Mouse (Mus musculus) lung, embryonic 16.5 days (tissue): Measurements from ENCODE around the gene Gm6020. TPM values are rescaled to one million over a fixed set of nuclear protein-coding genes. Genes with fewer than 3 reads are reported as not detected.
"Not testable (repeated sequence)": the region's sequence is repeated elsewhere in the genome, so short reads cannot be mapped to it uniquely, and the experiment has no call there.

Source experiments
- ATAC-seq: fragments of 200-750 bp; cut with Nextera tagmentation; 2 replicates; pipeline ENCODE4 v1.8.0; 2017; ENCODE audit warnings: low read depth, mild to moderate bottlenecking, moderate library complexity
- H3K27ac ChIP-seq: fragments of 300-500 bp; sonication (generic); 2 replicates; pipeline ENCODE4 v1.5.1; 2014; ENCODE audit warnings: mild to moderate bottlenecking, control low read depth, low read length
- H3K27me3 ChIP-seq: fragments of 300-500 bp; sonication (generic); 2 replicates; pipeline ENCODE4 v1.6.1; 2014; ENCODE audit warnings: low read depth, low read length, mixed read lengths; ENCODE audit not compliant: control insufficient read depth, insufficient read depth
- H3K36me3 ChIP-seq: fragments of 300-500 bp; sonication (generic); 2 replicates; pipeline ENCODE4 v1.6.1; 2014; ENCODE audit warnings: low read length; ENCODE audit not compliant: control insufficient read depth, insufficient read depth
- H3K4me1 ChIP-seq: fragments of 300-500 bp; sonication (generic); replicated peaks from 2 replicates; pipeline ENCODE4 v1.6.1; 2014; ENCODE audit warnings: low read length, mixed read lengths; ENCODE audit not compliant: control insufficient read depth, insufficient read depth
- H3K4me2 ChIP-seq: fragments of 300-500 bp; sonication (generic); 2 replicates; pipeline ENCODE4 v1.6.1; 2014; ENCODE audit warnings: low read depth, low read length, control low read depth
- H3K4me3 ChIP-seq: fragments of 300-500 bp; sonication (generic); 2 replicates; pipeline ENCODE4 v1.5.1; 2014; ENCODE audit warnings: mild to moderate bottlenecking, low read length, control low read depth
- H3K9ac ChIP-seq: fragments of 300-500 bp; sonication (generic); 2 replicates; pipeline ENCODE4 v1.6.1; 2014; ENCODE audit warnings: low read length, control low read depth
- H3K9me3 ChIP-seq: fragments of 300-500 bp; sonication (generic); 2 replicates; pipeline ENCODE4 v1.6.1; 2016; ENCODE audit warnings: low read length; ENCODE audit not compliant: control insufficient read depth
- WGBS: fragments of 180-500 bp; shearing (Covaris S2); extraction: QIAGEN DNeasy Blood & Tissue Kit; methylation state at CpG from one replicate; pipeline ENCODE4 v1.1.7; 2014; 5-methylcytosine and 5-hydroxymethylcytosine counted together
- polyA plus RNA-seq: library from polyadenylated mRNA; unstranded; fragments of >200 nt; fragmentation: Nextera tagmentation; extraction: Ambion mirVana; gene quantifications from 2 replicates; pipeline ENCODE4 v1.2.1, GENCODE M21; 2015

Gene Gm6020
- polyA plus RNA-seq = not detected in 2 replicates

DNA sequence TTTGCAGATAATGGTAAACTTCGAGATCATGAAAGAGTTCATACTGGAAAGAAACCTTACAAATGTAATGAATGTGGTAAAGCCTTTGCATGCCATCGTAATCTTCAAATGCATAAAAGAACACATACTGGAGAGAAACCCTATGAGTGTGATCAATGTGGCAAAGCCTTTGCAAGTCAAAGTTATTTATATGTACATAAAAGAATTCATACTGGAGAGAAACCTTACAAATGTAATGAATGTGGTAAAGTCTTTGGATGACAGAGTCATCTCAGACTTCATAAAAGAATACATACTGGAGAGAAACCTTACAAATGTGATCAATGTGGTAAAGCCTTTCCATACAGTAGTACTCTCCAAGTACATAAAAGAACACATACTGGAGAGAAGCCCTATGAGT lies at the start of gene Gm6020:
Gene Gm6020 (plus strand): TSS at position 301 of the 400 bp plus-strand sequence.
- not testable (repeated sequence) for H3K9me3 ChIP-seq, H3K36me3 ChIP-seq, H3K27me3 ChIP-seq, H3K4me3 ChIP-seq, ATAC-seq, H3K27ac ChIP-seq, H3K4me2 ChIP-seq, H3K9ac ChIP-seq, H3K4me1 ChIP-seq
- 75% methylated on average over 2 of the region's 2 CpGs for WGBS

DNA sequence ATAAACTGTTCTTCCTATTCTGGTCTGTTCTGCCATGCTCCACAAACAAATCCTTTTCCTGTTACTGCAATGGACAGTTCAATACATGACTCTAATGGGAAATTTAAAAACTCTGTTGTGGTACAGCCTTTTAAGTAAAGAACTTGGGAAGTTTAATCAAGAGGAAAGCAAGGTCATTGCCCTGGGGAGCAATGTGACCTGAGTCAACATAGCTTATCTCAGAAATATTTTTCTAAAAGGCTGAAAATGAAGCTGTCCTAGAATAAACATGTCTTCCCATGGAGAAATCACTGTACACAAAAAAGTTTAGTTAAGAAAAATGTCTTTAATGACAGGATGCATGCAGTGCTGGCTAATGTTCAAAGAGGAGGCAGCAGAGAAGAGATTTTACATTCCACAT lies 45.0 kb upstream of the Gm6020 start:
- ATAC-seq = no peak
- H3K4me2 ChIP-seq = no peak overlapping the region
- no peak overlapping the region for H3K27ac ChIP-seq
- H3K27me3 ChIP-seq = no peaks in the 10 kb centered on the region
- peaks cover 3% of the 10 kb centered on the region for H3K36me3 ChIP-seq
- no peaks in the 10 kb centered on the region for H3K9me3 ChIP-seq
- H3K9ac ChIP-seq = no peak overlapping the region
- no peak overlapping the region for H3K4me3 ChIP-seq
- peaks cover 6% of the 10 kb centered on the region for H3K4me1 ChIP-seq

DNA sequence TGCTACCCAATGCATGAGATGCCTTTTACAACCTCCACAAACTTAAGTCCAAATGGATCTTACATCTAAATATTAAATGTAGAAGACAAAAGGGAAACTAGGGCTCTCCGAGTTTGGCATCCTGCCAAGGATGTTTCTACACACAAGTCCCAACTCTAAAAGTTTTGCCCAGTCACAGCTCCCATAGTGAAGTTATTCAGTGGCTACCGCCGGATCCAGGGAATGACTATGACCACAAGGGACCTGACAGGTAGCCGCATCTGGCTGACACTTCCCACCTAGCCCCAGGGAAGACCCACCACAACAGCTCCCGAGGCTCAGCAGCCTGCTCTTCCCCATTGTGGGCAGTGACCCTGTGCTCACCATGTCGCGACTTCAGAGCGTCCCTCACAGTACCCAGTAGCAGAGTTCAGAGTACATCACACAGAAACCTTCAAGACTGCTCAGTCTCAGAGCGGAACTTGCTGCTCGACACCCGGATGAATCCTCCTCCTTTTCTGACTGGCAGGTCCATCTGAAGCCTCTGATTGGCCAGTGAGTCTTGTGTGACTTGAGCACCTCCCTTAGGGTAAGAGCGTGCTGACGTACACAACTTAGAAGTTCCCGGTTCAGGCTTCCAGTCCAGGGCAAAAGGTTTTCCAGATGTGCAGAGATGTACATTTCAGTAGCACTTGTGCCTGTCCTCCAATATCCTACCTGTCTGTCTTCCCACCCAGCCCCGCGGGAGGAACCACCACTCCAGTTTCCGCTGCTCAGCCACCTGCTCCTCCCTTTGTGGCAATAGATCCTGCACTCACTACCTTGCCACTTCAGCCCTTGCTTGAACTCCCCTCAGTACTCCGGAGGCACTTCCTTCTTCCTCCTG lies 43.1 kb upstream of the Gm6020 start, which contains the start of gene Zfp950:
Gene Zfp950 (minus strand): TSS at position 499 of the 865 bp plus-strand sequence.
- peak within 1 kb of the TSS; percentile 95 for H3K9ac ChIP-seq
- H3K4me1 ChIP-seq = peaks cover 6% of the 10 kb centered on the region
- H3K27me3 ChIP-seq = no peaks in the 10 kb centered on the region
- H3K36me3 ChIP-seq = no peaks in the 10 kb centered on the region; the same call in 1 of the 2 replicates
- peak within 1 kb of the TSS; percentile 65; the same call in 1 of the 2 replicates for H3K27ac ChIP-seq
- peak within 1 kb of the TSS; percentile 97 for H3K4me3 ChIP-seq
- ATAC-seq = peak; percentile 99
- peak within 1 kb of the TSS; percentile 80 for H3K4me2 ChIP-seq
- no peaks in the 10 kb centered on the region for H3K9me3 ChIP-seq
- under 1% methylated on average over 18 of the region's 18 CpGs for WGBS

DNA sequence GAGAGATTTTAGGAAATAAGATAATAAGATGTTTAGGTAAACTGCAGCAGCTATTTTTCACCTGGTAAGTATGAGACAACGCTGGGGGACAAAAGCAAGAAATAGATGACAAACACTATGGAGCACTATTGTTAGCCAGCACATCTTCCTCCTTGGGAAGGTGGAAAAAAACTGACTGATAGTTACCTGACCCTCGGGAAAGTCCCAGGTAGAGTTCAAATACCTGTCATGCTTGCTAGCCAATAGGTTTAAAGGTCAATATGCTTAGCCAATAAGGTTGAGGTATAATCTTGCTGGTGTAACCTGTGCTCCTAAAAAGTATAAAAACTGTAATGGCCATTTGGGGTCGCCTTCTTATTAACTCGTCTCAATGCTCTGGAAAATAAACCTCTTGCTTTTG lies 42.4 kb upstream of the Gm6020 start:
- Histone ChIP-seq H3K27me3 (no peaks in the 10 kb centered on the region), H3K27ac (no peak overlapping the region), H3K9ac (peak overlapping the region; percentile 95), H3K4me3 (peak overlapping the region; percentile 97), H3K4me2 (peak overlapping the region; percentile 80), H3K36me3 (no peaks in the 10 kb centered on the region), H3K4me1 (peaks cover 6% of the 10 kb centered on the region), H3K9me3 (no peaks in the 10 kb centered on the region)
- no peak for ATAC-seq
- 18% methylated on average over 4 of the region's 4 CpGs for WGBS

DNA sequence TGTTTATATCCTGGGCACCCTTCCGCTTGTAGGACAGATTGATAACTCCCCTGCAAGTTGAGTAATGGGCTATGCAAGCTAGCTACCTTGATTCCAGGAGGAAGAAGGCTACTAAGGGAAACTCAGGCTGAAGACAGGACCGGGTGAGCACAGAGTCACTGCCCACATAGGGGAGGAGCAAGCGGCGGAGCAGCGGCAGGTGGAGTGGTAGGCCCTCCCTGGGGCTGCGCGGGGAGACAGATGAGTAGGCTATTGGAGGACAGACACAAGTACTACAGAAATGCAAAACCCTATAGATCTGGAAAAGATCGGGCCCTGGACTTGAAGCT lies 32.4 kb upstream of the Gm6020 start:
- H3K4me2 ChIP-seq = peak overlapping the region; percentile 75
- no peaks in the 10 kb centered on the region for H3K9me3 ChIP-seq
- no peak overlapping the region for H3K27ac ChIP-seq
- peak overlapping the region; percentile 55 for H3K4me3 ChIP-seq
- WGBS = 4% methylated on average over 8 of the region's 8 CpGs
- H3K36me3 ChIP-seq = no peaks in the 10 kb centered on the region
- ATAC-seq = peak; percentile 89
- peak overlapping the region; percentile 63 for H3K9ac ChIP-seq
- H3K4me1 ChIP-seq = no peaks in the 10 kb centered on the region
- no peaks in the 10 kb centered on the region for H3K27me3 ChIP-seq

DNA sequence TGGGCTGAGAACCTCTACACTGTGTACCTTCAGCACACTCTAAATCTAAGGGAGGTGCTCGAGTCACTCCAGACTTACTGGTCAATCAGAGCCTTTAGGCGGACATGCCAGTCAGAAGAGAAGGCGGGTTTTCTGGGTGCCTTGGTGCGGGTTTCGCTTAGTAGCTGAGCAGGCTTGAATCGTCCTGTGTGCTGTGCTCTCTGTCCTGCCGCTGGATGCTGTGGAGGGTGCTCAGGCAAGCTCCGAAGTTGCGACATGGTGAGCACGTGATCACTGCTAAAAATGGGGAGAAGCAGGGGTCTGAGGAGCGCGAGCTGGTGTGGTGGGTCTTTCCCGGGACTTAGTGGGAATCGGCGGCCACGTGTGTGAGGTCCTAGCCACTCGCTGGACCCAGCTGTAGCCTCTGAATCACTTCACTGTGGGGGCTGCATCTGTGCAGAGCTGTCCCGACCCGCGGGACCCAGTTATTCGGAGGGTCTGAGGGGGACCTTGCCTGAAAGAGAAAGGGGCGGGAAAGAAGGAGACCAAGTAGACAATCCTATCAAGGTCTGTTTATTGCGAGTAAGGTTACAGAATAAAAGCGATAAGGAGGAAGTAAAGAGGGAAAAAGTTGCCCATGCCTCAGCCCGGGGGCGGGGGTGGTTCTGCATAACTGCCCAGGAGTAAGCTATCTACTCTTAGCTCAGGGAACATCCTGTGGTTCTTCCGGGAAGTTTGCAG lies 31.8 kb upstream of the Gm6020 start:
- peak; percentile 87 for ATAC-seq
- H3K9me3 ChIP-seq = no peaks in the 10 kb centered on the region
- no peaks in the 10 kb centered on the region for H3K36me3 ChIP-seq
- whole genome bisulfite sequencing = 3% methylated on average over 27 of the region's 27 CpGs
- H3K4me3 ChIP-seq = peak overlapping the region; percentile 55
- no peaks in the 10 kb centered on the region for H3K4me1 ChIP-seq
- no peaks in the 10 kb centered on the region for H3K27me3 ChIP-seq
- H3K27ac ChIP-seq = no peak overlapping the region
- H3K9ac ChIP-seq = peak overlapping the region; percentile 63
- H3K4me2 ChIP-seq = peak overlapping the region; percentile 75

DNA sequence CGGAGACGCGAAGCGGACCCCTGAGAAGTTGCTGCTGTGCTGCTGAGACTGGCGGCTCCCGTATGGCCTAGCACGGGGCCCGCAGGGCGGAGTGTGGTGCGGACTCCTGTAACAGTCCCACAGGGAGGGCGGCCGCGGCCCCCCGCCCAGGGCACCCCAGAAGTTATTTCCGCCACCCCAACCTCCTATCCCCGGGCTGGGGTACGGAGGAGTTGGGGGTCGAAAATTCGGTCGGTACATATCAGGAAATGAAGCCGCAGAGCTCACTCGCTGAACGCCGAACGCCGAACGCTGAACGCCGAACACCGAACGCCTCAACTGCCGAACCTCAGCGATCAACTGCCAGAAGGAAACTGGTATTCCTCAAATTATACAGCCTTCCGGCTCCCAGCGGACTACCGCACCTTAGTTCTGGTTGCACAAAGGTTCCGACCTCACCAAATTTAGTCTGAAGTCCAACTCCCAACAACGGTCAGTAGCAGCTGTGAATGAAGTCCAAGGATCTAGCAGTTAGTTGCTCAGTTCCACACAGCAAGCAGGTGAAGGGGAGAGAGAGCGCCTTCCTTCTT lies 7.8 kb upstream of the Gm6020 start, which contains the start of gene Gm7102:
Gene Gm7102 (minus strand): TSS at position 554 of the 569 bp plus-strand sequence.
- ATAC-seq = no peak; the same call in 1 of the 2 replicates

DNA sequence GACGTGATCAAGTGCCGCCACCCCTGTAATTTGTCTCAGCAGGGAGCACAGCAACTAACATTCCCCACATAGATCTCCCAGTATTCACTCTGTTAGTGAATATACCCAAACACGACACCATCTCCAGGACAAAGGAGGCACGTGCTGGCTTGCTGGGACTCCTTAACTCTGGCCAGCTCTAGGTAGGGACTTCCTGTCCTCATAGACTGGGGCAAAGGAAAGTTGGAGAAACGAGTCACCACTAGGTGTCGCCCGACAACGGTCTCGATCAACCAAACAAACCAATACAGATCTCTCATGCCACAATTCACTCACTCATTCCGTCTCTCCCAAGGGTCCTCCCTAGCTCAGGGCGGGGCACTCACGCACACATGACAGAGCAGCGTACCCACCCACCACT lies 15.6 kb downstream of the Gm6020 start:
- H3K36me3 ChIP-seq = no peaks in the 10 kb centered on the region
- no peak overlapping the region for H3K9ac ChIP-seq
- no peak overlapping the region for H3K4me3 ChIP-seq
- no peaks in the 10 kb centered on the region for H3K27me3 ChIP-seq
- H3K4me2 ChIP-seq = no peak overlapping the region
- 13% methylated on average over 13 of the region's 13 CpGs for whole genome bisulfite sequencing
- H3K9me3 ChIP-seq = no peaks in the 10 kb centered on the region
- ATAC-seq = no peak
- no peaks in the 10 kb centered on the region for H3K4me1 ChIP-seq
- H3K27ac ChIP-seq = no peak overlapping the region

More for the DNA sequence above, 7.8 kb upstream of the Gm6020 start, which contains the start of gene Gm7102:
- 18% methylated on average over 39 of the region's 39 CpGs for WGBS
- peak within 1 kb of the TSS; percentile 53 for H3K4me2 ChIP-seq
- H3K4me1 ChIP-seq = no peaks in the 10 kb centered on the region
- H3K36me3 ChIP-seq = no peaks in the 10 kb centered on the region
- H3K4me3 ChIP-seq = peak within 1 kb of the TSS; percentile 43
- 0 out of 2 replicates have a peak, but pooled peaks cover under 1% of the 10 kb centered on the region for H3K9me3 ChIP-seq
- no peaks in the 10 kb centered on the region for H3K27me3 ChIP-seq
- H3K9ac ChIP-seq = peak within 1 kb of the TSS; percentile 61
- H3K27ac ChIP-seq = no peak within 1 kb of the TSS

DNA sequence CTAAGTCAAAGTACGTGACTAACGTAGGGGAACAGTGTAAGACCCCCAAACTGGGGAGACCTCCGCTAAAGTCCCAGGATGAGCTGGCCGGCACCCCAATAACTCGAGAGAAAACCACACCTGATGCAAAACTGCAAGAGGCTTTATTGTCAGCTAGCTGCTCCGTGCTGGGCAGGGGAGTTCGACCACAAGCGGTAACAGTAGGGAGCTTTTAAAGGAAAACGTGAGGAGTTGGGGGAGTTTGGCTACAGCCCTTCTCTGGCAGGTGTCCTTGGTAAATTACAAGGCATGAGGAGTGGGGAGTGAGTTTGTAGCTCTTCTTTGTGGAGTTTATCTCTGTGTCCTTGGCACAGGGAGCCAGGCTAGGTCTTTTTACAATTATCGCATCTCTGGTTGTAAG lies 16.1 kb downstream of the Gm6020 start:
- Histone ChIP-seq H3K9ac (no peak overlapping the region), H3K36me3 (no peaks in the 10 kb centered on the region), H3K9me3 (no peaks in the 10 kb centered on the region), H3K27ac (no peak overlapping the region), H3K4me1 (no peaks in the 10 kb centered on the region), H3K27me3 (no peaks in the 10 kb centered on the region), H3K4me2 (no peak overlapping the region), H3K4me3 (no peak overlapping the region)
- WGBS = 17% methylated on average over 10 of the region's 10 CpGs
- ATAC-seq = no peak
